Mouse (Mus musculus) G1E (cell line): ENCODE data around the gene Ttll6.

ENCODE experiments used
- CTCF ChIP-seq: IDR thresholded peaks from 2 replicates; pipeline ENCODE4 v1.5.1; 2012; ENCODE audit warnings: low read depth, low read length, inconsistent platforms, mixed read lengths
- GATA1 ChIP-seq: IDR thresholded peaks from 2 replicates; pipeline ENCODE4 v1.6.1; 2012; ENCODE audit warnings: borderline replicate concordance, low read length, inconsistent platforms, mixed read lengths
- POLR2AphosphoS5 ChIP-seq: IDR thresholded peaks from 2 replicates; pipeline ENCODE4 v1.6.1; 2012; ENCODE audit warnings: low read depth, low read length, inconsistent platforms; ENCODE audit not compliant: insufficient replicate concordance
- TAL1 ChIP-seq: conservative IDR thresholded peaks from 2 replicates; pipeline ENCODE4 v1.6.1; 2012; ENCODE audit warnings: low read depth, low read length, inconsistent platforms, mixed read lengths

GRCm38 (mm10) chr11:96194961-96195640, 61.5 kb downstream of the Ttll6 start:
- TF ChIP-seq CTCF (no peak), GATA1 (no peak), POLR2AphosphoS5 (no peak), TAL1 (no peak)
